Mouse (Mus musculus): ENCODE measurements around the gene Dnal4. TPM values are rescaled to one million over a fixed set of nuclear protein-coding genes. Genes with fewer than 3 reads are reported as not detected.

The Dnal4 gene
- polyA plus RNA-seq, 1 experiment, result 66.8 TPM

GRCm38 (mm10) chr15:79796256-79796655 is 18.6 kb upstream of the Dnal4 start:
- H3K4me3 ChIP-seq, result no peak overlapping the region
- no peak overlapping the region for H3ac ChIP-seq (ENCODE audit: control insufficient read depth, insufficient read length)
- H3K79me2 ChIP-seq (ENCODE audit: control insufficient read depth, insufficient read depth), result no peaks in the 10 kb centered on the region
- TF ChIP-seq TCF12 (IDR thresholded peaks at IDR 0.05; ENCODE audit: insufficient read depth, poor library complexity, severe bottlenecking), result no peak
- no peak for TF ChIP-seq POLR2A (IDR thresholded peaks at IDR 0.05; ENCODE audit: insufficient read length, low read depth)
- TF ChIP-seq MYOD1 (IDR thresholded peaks at IDR 0.05; ENCODE audit: control insufficient read depth in 1 of 3, insufficient read length in 2 of 3, low read depth in 2 of 3), result no peak
- TF ChIP-seq TCF3 (IDR thresholded peaks at IDR 0.05; ENCODE audit: insufficient read length, low read depth), result no peak
- TF ChIP-seq POLR2AphosphoS2 (IDR thresholded peaks at IDR 0.05; ENCODE audit: insufficient read length, low read depth), result no peak
- no peak for TF ChIP-seq MAX (IDR thresholded peaks at IDR 0.05; ENCODE audit: low read depth)
- TF ChIP-seq CEBPB (IDR thresholded peaks at IDR 0.05; ENCODE audit: insufficient read depth, poor library complexity, severe bottlenecking), result no peak
- no peak for TF ChIP-seq USF1 (IDR thresholded peaks at IDR 0.05; ENCODE audit: low read depth)
- TF ChIP-seq MYOG (IDR thresholded peaks at IDR 0.05; ENCODE audit: control insufficient read depth in 1 of 3, insufficient read depth in 1 of 3, insufficient read length in 2 of 3, low read depth in 2 of 3), result no peak
- TF ChIP-seq E2F4 (IDR thresholded peaks at IDR 0.05; ENCODE audit: insufficient read depth), result no peak
- no peak for TF ChIP-seq SRF (IDR thresholded peaks at IDR 0.05; ENCODE audit: control insufficient read depth, insufficient read length, low read depth)
- TF ChIP-seq REST (IDR thresholded peaks at IDR 0.05; ENCODE audit: insufficient read depth, insufficient read length), result no peak
- H3K4me2 ChIP-seq (ENCODE audit: low read depth), result no peak overlapping the region
- H3K36me3 ChIP-seq (ENCODE audit: control insufficient read depth, insufficient read depth), result no peaks in the 10 kb centered on the region
- no peaks in the 10 kb centered on the region for H3K27me3 ChIP-seq (ENCODE audit: control insufficient read depth, insufficient read depth, insufficient read length)

- Histone ChIP-seq H3K4me2 (ENCODE audit: low read depth) (no peak overlapping the region), H3K79me2 (ENCODE audit: control insufficient read depth, insufficient read depth) (no peaks in the 10 kb centered on the region), H3K36me3 (ENCODE audit: control insufficient read depth, insufficient read depth) (no peaks in the 10 kb centered on the region), H3K27me3 (ENCODE audit: control insufficient read depth, insufficient read depth, insufficient read length) (no peaks in the 10 kb centered on the region), H3K4me3 (no peak overlapping the region), H3ac (ENCODE audit: control insufficient read depth, insufficient read length) (no peak overlapping the region)
- TF ChIP-seq TCF3 (IDR thresholded peaks at IDR 0.05; ENCODE audit: insufficient read length, low read depth), result no peak
- peak; percentile 72 for TF ChIP-seq REST (IDR thresholded peaks at IDR 0.05; ENCODE audit: insufficient read depth, insufficient read length)
Observed at GRCm38 (mm10) chr15:79794173-79794572, 16.5 kb upstream of the Dnal4 start.

DNA sequence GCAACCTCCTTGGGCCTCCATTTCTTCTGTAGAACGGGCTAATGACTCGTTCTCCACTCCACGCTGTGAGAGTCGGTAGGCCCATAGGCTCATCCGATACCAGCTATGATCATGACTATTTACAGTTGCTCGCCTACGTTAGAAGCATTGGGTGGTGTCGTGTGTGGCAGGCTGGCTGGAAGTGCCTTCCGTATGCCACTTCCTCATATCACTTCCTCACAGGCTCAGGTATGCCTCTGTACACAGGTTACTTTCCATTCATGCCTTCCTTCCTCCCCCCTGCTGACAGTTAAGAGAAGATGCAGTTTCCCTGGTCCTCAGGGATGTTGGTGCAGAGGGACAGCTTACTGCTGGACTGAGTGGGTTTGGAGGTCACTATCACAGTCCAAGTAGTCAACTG is 15.4 kb upstream of the Dnal4 start:
- TF ChIP-seq MYOG (IDR thresholded peaks at IDR 0.05; ENCODE audit: control insufficient read depth in 1 of 3, insufficient read depth in 1 of 3, insufficient read length in 2 of 3, low read depth in 2 of 3) (no peak), CEBPB (IDR thresholded peaks at IDR 0.05; ENCODE audit: insufficient read depth, poor library complexity, severe bottlenecking) (no peak), TCF3 (IDR thresholded peaks at IDR 0.05; ENCODE audit: insufficient read length, low read depth) (no peak), POLR2AphosphoS2 (IDR thresholded peaks at IDR 0.05; ENCODE audit: insufficient read length, low read depth) (no peak), TCF12 (IDR thresholded peaks at IDR 0.05; ENCODE audit: insufficient read depth, poor library complexity, severe bottlenecking) (no peak), SRF (IDR thresholded peaks at IDR 0.05; ENCODE audit: control insufficient read depth, insufficient read length, low read depth) (no peak)
- Histone ChIP-seq H3K36me3 (ENCODE audit: control insufficient read depth, insufficient read depth) (no peaks in the 10 kb centered on the region), H3K4me3 (no peak overlapping the region), H3ac (ENCODE audit: control insufficient read depth, insufficient read length) (no peak overlapping the region), H3K4me2 (ENCODE audit: low read depth) (no peak overlapping the region), H3K79me2 (ENCODE audit: control insufficient read depth, insufficient read depth) (no peaks in the 10 kb centered on the region), H3K27me3 (ENCODE audit: control insufficient read depth, insufficient read depth, insufficient read length) (no peaks in the 10 kb centered on the region)

- TF ChIP-seq E2F4 (IDR thresholded peaks at IDR 0.05; ENCODE audit: insufficient read depth), result no peak
- peak; percentile 2 for TF ChIP-seq REST (IDR thresholded peaks at IDR 0.05; ENCODE audit: insufficient read depth, insufficient read length)
Observed at GRCm38 (mm10) chr15:79792455-79792854, 14.8 kb upstream of the Dnal4 start.

GRCm38 (mm10) chr15:79791502-79791901 is 13.9 kb upstream of the Dnal4 start:
- Histone ChIP-seq H3K4me2 (ENCODE audit: low read depth) (no peak overlapping the region), H3K27me3 (ENCODE audit: control insufficient read depth, insufficient read depth, insufficient read length) (no peaks in the 10 kb centered on the region)

More at GRCm38 (mm10) chr15:79792455-79792854, 14.8 kb upstream of the Dnal4 start:
- Histone ChIP-seq H3ac (ENCODE audit: control insufficient read depth, insufficient read length) (no peak overlapping the region), H3K36me3 (ENCODE audit: control insufficient read depth, insufficient read depth) (no peaks in the 10 kb centered on the region), H3K4me2 (ENCODE audit: low read depth) (no peak overlapping the region), H3K4me3 (no peak overlapping the region), H3K27me3 (ENCODE audit: control insufficient read depth, insufficient read depth, insufficient read length) (no peaks in the 10 kb centered on the region), H3K79me2 (ENCODE audit: control insufficient read depth, insufficient read depth) (no peaks in the 10 kb centered on the region)

More at GRCm38 (mm10) chr15:79791502-79791901, 13.9 kb upstream of the Dnal4 start:
- Histone ChIP-seq H3ac (ENCODE audit: control insufficient read depth, insufficient read length) (no peak overlapping the region), H3K36me3 (ENCODE audit: control insufficient read depth, insufficient read depth) (no peaks in the 10 kb centered on the region), H3K4me3 (no peak overlapping the region), H3K79me2 (ENCODE audit: control insufficient read depth, insufficient read depth) (no peaks in the 10 kb centered on the region)
- TF ChIP-seq TCF12 (IDR thresholded peaks at IDR 0.05; ENCODE audit: insufficient read depth, poor library complexity, severe bottlenecking), result no peak
- no peak for TF ChIP-seq CEBPB (IDR thresholded peaks at IDR 0.05; ENCODE audit: insufficient read depth, poor library complexity, severe bottlenecking)
- TF ChIP-seq POLR2AphosphoS2 (IDR thresholded peaks at IDR 0.05; ENCODE audit: insufficient read length, low read depth), result no peak
- TF ChIP-seq MYOG (IDR thresholded peaks at IDR 0.05; ENCODE audit: control insufficient read depth in 1 of 3, insufficient read depth in 1 of 3, insufficient read length in 2 of 3, low read depth in 2 of 3), result no peak
- TF ChIP-seq SRF (IDR thresholded peaks at IDR 0.05; ENCODE audit: control insufficient read depth, insufficient read length, low read depth), result no peak
- no peak for TF ChIP-seq USF1 (IDR thresholded peaks at IDR 0.05; ENCODE audit: low read depth)
- TF ChIP-seq REST (IDR thresholded peaks at IDR 0.05; ENCODE audit: insufficient read depth, insufficient read length), result peak; percentile 99

Data from myocyte (in vitro differentiated cells).